8 mouse cellular contexts compared by ENCODE assay signal in the genomic region with DNA sequence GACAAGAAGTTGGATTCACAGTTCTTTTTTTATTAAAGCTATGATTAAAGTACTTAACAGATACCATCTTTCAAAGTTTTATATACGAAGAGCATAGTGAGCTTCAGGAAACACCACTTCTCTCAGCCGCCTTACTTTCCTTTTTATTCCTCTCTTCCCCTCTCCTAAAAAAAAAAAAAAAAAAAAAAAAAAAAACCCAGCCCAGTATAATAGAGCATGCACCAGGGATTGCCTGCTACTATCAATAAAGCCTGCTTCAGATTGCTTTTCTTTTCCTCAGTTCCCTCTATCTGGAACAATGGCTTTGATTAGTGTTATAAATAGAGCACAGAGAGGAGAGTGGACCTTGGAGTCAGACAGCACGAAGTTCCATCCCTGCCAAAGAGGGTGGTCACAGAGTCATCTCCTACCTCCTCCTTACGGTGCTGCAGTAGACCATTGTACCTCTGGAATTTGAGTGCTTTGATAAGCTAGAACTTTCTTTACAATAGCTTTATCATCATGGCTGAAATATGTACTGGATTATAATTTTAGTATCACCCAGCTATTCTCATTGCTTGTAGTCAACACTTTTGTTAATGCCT. TPM values are rescaled to one million over a fixed set of nuclear protein-coding genes. Genes with fewer than 3 reads are reported as not detected.
DNase-seq lines count a peak whose midpoint lies in the region; ATAC-seq lines count a peak whose summit lies in the region.

No protein-coding gene starts in this region.

- intact Hi-C loops in heart, postnatal 14 days (cut with DNase I), result no loop called here

- H3K9ac ChIP-seq in heart, embryonic 16.5 days (ENCODE audit: low read length), result peak overlapping the region; percentile 54

- H3K4me2 ChIP-seq in heart, embryonic 16.5 days (ENCODE audit: low read depth, low read length), result peak overlapping the region; percentile 43; the same call in 1 of the 2 replicates

- H3K36me3 ChIP-seq in heart, embryonic 16.5 days (ENCODE audit: control insufficient read depth, insufficient read depth), result no peaks in the 10 kb centered on the region
- no peaks in the 10 kb centered on the region for H3K36me3 ChIP-seq in midbrain, embryonic 10.5 days

- H3K4me1 ChIP-seq in brown adipose tissue, adult 24 weeks (ENCODE audit: control insufficient read depth, insufficient read depth, insufficient read length, low read length), result no peaks in the 10 kb centered on the region
- H3K4me1 ChIP-seq in heart, embryonic 16.5 days (ENCODE audit: control insufficient read depth, insufficient read depth, low read length), result peaks cover 11% of the 10 kb centered on the region
- peaks cover 35% of the 10 kb centered on the region for H3K4me1 ChIP-seq in midbrain, embryonic 10.5 days

- DNase-seq in heart, adult 8-10 months (ENCODE audit: low spot score), result peak; percentile 27
- DNase-seq in heart, postnatal 14 days, result no peak
- DNase-seq in midbrain, embryonic 10.5 days (ENCODE audit: low spot score), result no peak
- DNase-seq in lung, postnatal 25 days (ENCODE audit: low spot score), result no peak
- DNase-seq in embryo, embryonic 11 days, result no peak
- no peak for DNase-seq in gastrocnemius, postnatal 4 days (ENCODE audit: low spot score in 2 of 2)

- 22% methylated on average over 4 of the region's 4 CpGs for WGBS in heart, embryonic 16.5 days
- 43% methylated on average over 4 of the region's 4 CpGs for WGBS in midbrain, embryonic 10.5 days

- H3K9me3 ChIP-seq in heart, embryonic 16.5 days (replicated peaks; ENCODE audit: control insufficient read depth, low read length), result no peaks in the 10 kb centered on the region
- no peaks in the 10 kb centered on the region for H3K9me3 ChIP-seq in midbrain, embryonic 10.5 days (replicated peaks)

- H3K4me3 ChIP-seq in brown adipose tissue, adult 24 weeks (ENCODE audit: insufficient read depth, low read depth, low read length), result peak overlapping the region; percentile 54
- H3K4me3 ChIP-seq in heart, embryonic 16.5 days (ENCODE audit: low read length), result peak overlapping the region; percentile 45
- peak overlapping the region; percentile 20; the same call in 1 of the 2 replicates for H3K4me3 ChIP-seq in midbrain, embryonic 10.5 days

- no peak for ATAC-seq in heart, embryonic 16.5 days (replicated peaks; ENCODE audit: extremely low read depth, insufficient read depth, low FRiP score)

- H3K27ac ChIP-seq in brown adipose tissue, adult 24 weeks (replicated peaks; ENCODE audit: low read depth, low read length), result 0 out of 2 replicates have a peak overlapping the region, but pooled peaks have one; percentile 42
- H3K27ac ChIP-seq in heart, embryonic 16.5 days (ENCODE audit: low read length), result peak overlapping the region; percentile 89
- no peak overlapping the region for H3K27ac ChIP-seq in midbrain, embryonic 10.5 days (replicated peaks)

- H3K27me3 ChIP-seq in heart, embryonic 16.5 days (ENCODE audit: control insufficient read depth, insufficient read depth, low read length), result 0 out of 2 replicates have a peak, but pooled peaks cover 2% of the 10 kb centered on the region
- H3K27me3 ChIP-seq in midbrain, embryonic 10.5 days (ENCODE audit: low read depth, poor library complexity, severe bottlenecking), result peaks cover 46% of the 10 kb centered on the region

RNA-seq across cellular contexts. Expression of gene March5, which starts 30.4 kb away (rescaled TPM):
- 10 to 100 TPM; 72.4 to 87.0 (median 78.7) TPM for total RNA-seq in heart, adult 8-10 months (2022)
- total RNA-seq in heart, postnatal 14 days (2021), result 10 to 100 TPM; 83.4 to 84.3 TPM
- polyA plus RNA-seq in brown adipose tissue, adult 24 weeks (2012; ENCODE audit: insufficient read depth, insufficient read length, missing spikeins), result 295 and 304 TPM in 2 replicates
- polyA plus RNA-seq in heart, embryonic 16.5 days (2015; fragmentation: Nextera tagmentation; extraction: Ambion mirVana), result 77.0 and 80.2 TPM in 2 replicates
- 111 and 115 TPM in 2 replicates for polyA plus RNA-seq in midbrain, embryonic 10.5 days (2016; fragmentation: Nextera tagmentation; extraction: Ambion mirVana)
- 10 to 100 TPM; 54.7 to 59.5 TPM for total RNA-seq in gastrocnemius, postnatal 4 days (2021)

RNA-seq across cellular contexts. Expression of gene Cpeb3, which starts 31.4 kb away (rescaled TPM):
- 100 to 1,000 TPM in 1 of 4 experiments, 10 to 100 TPM in 3; 77.7 to 103 (median 89.0) TPM for total RNA-seq in heart, adult 8-10 months (2022)
- total RNA-seq in heart, postnatal 14 days (2021), result 10 to 100 TPM; 62.6 to 76.8 TPM
- polyA plus RNA-seq in brown adipose tissue, adult 24 weeks (2012; ENCODE audit: insufficient read depth, insufficient read length, missing spikeins), result 16.1 and 30.4 TPM in 2 replicates
- polyA plus RNA-seq in heart, embryonic 16.5 days (2015; fragmentation: Nextera tagmentation; extraction: Ambion mirVana), result 7.4 and 8.2 TPM in 2 replicates
- polyA plus RNA-seq in midbrain, embryonic 10.5 days (2016; fragmentation: Nextera tagmentation; extraction: Ambion mirVana), result 1.2 and 2.0 TPM in 2 replicates
- total RNA-seq in gastrocnemius, postnatal 4 days (2021), result 10 to 100 TPM; 15.7 to 21.9 TPM
